Mouse (Mus musculus): ENCODE measurements around the gene Ccdc85a.
A peak's percentile ranks its signal among the peaks of the same experiment; 100 is the strongest.

The Ccdc85a gene

GRCm38 (mm10) chr11:28583911-28584434 is at the start of gene Ccdc85a:
Ccdc85a (minus strand) TSS chr11:28584324.
- DNase-seq (ENCODE audit: low read depth), result peak; percentile 12

GRCm38 (mm10) chr11:28633571-28634125 is 49.5 kb upstream of the Ccdc85a start:
- DNase-seq (ENCODE audit: low read depth), result no peak

- DNase-seq (ENCODE audit: low read depth), result no peak
Observed at GRCm38 (mm10) chr11:28633093-28633492, 49.0 kb upstream of the Ccdc85a start.

- DNase-seq (ENCODE audit: low read depth), result no peak
Observed at GRCm38 (mm10) chr11:28630771-28631170, 46.6 kb upstream of the Ccdc85a start.

GRCm38 (mm10) chr11:28610781-28611491 is 26.8 kb upstream of the Ccdc85a start:
- DNase-seq (ENCODE audit: low read depth), result no peak

- DNase-seq (ENCODE audit: low read depth), result no peak
Observed at GRCm38 (mm10) chr11:28583138-28583910, 800 bp downstream of the Ccdc85a start.

GRCm38 (mm10) chr11:28582218-28582617 is 1.9 kb downstream of the Ccdc85a start:
- no peak for DNase-seq (ENCODE audit: low read depth)

- no peak for DNase-seq (ENCODE audit: low read depth)
Observed at GRCm38 (mm10) chr11:28572423-28572822, 11.7 kb downstream of the Ccdc85a start.

GRCm38 (mm10) chr11:28556420-28556819 is 27.7 kb downstream of the Ccdc85a start:
- no peak for DNase-seq (ENCODE audit: low read depth)

- DNase-seq (ENCODE audit: low read depth), result no peak
Observed at GRCm38 (mm10) chr11:28543429-28543828, 40.7 kb downstream of the Ccdc85a start.

GRCm38 (mm10) chr11:28541307-28541706 is 42.8 kb downstream of the Ccdc85a start:
- DNase-seq (ENCODE audit: low read depth), result no peak

- DNase-seq (ENCODE audit: low read depth), result no peak
Observed at GRCm38 (mm10) chr11:28533286-28533685, 50.8 kb downstream of the Ccdc85a start.

- no peak for DNase-seq (ENCODE audit: low read depth)
Observed at GRCm38 (mm10) chr11:28501190-28501589, 82.9 kb downstream of the Ccdc85a start.

- DNase-seq (ENCODE audit: low read depth), result no peak
Observed at GRCm38 (mm10) chr11:28497034-28497433, 87.1 kb downstream of the Ccdc85a start.

GRCm38 (mm10) chr11:28493362-28493761 is 90.8 kb downstream of the Ccdc85a start:
- no peak for DNase-seq (ENCODE audit: low read depth)

- no peak for DNase-seq (ENCODE audit: low read depth)
Observed at GRCm38 (mm10) chr11:28491330-28491729, 92.8 kb downstream of the Ccdc85a start.

GRCm38 (mm10) chr11:28484083-28484729 is 99.9 kb downstream of the Ccdc85a start:
- no peak for DNase-seq (ENCODE audit: low read depth)

- no peak for DNase-seq (ENCODE audit: low read depth)
Observed at GRCm38 (mm10) chr11:28477088-28477487, 107.0 kb downstream of the Ccdc85a start.

GRCm38 (mm10) chr11:28465726-28466125 is 118.4 kb downstream of the Ccdc85a start:
- DNase-seq (ENCODE audit: low read depth), result no peak

GRCm38 (mm10) chr11:28464926-28465325 is 119.2 kb downstream of the Ccdc85a start:
- DNase-seq (ENCODE audit: low read depth), result no peak

- DNase-seq (ENCODE audit: low read depth), result no peak
Observed at GRCm38 (mm10) chr11:28459165-28459564, 125.0 kb downstream of the Ccdc85a start.

GRCm38 (mm10) chr11:28439877-28440276 is 144.2 kb downstream of the Ccdc85a start:
- DNase-seq (ENCODE audit: low read depth), result no peak

All from c-Kit-positive CD71-negative TER-119-negative erythroid progenitor cells, embryonic 14.5 days (primary cell).